Mouse (Mus musculus) mouse trophoblast stem cell (cell line): Measurements from ENCODE around the gene Unk.

ENCODE experiments used
- in situ Hi-C, 2 experiments: fragments of 300-500 bp; cut with MseI, MboI; formaldehyde crosslinking; loops; 2 replicates in 1 of 2; 3 replicates in 1 of 2; pipeline ENCODE4 v1.15.1; 2025

Gene Unk

DNA sequence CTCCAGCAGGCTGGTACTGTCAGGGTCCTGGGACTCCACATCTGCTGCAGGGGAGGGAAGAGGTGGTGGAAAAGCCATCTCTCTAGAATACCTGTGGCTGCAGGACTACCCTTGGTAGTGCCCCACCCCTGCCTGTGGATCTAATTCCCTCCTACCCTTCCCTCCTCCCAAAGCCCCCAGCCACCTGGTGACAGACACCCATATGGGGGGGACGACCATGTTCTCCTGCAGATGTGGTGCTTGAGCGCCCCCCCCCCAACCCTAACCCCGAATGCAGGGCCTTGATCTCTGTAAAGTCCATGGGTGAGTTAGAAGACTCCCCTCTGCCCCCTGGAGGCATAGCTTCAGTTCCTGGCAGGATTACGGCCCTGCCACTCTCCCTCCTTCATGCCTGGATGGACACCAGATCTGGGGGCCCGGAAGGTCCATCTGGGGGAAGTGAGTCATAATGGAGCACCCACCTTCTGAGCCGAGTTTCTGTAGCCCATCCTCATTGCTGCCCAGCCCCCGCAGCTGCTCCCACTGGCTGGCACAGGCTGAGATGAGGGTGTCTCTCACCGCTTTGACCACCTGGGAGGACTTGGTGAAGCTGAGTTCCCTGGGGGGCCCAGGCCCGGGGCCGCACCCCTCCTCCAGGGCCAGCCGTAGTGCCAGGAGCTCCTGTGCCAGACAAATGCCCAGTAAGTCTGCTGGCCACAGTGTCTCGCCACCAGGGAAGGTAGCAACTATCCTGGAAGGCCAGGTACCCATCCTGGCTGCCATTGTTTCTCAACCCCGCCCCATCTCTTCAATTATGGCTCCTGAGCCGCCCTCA, 77.0 kb downstream of the Unk start:
- in situ Hi-C loops: no loop called here

DNA sequence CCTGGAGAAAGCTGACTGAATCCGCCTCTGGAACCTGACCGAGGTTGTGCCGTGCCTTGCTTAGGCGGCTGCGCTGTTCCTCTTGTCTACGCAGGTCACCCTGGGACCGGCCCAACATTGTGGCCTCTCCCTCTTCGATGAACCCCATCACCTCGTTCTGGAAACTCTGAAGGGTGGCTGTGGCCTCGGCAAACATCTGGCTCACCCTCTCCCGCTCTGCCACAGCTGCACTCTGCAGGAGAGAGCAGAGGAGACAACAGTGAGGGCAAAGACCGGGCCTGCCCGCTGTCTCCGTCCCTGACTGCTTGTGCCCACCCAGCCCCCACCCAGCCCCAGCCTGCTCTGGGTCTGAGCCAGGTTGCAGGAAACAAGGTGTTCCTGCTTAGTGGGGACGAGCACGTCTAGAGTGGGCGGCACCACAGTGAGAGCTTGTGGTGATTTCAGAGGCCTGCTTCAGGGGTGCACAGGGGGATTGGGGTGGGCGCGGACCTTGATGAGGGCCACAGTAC, 77.7 kb downstream of the Unk start:
- in situ Hi-C loops: no loop called here

DNA sequence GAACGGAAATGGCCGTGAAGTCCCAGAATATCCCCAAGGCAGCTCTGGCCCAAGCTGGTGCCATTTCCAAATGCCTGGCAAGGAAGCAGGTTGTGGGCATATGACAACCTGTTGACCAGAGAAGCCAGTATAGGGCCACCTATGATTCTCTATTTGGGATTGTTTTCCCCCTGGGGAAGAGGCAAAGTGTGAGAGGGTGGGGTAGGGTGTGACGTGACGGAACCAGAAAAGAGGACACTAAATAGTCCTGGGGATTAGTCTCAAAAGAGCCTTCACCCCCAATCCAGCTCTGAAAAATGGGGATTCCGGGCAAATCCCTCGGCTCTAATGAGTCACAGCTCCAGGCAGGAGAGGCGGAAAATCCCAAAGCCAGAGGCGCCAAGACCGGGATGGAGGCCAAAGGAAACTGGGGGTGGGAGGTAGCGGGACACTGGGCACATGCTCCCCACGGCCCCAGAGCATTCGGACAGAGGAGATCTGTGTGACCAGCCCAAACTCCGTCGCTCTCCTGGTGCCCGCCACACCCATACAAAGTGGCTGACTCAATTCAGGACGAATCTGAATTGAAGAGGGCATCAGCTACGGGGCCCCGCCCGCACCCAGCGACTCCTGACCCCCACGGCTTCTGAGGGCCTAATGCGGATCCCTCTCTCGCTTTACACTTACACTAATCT, 78.5 kb downstream of the Unk start:
- in situ Hi-C loops: no loop called here

DNA sequence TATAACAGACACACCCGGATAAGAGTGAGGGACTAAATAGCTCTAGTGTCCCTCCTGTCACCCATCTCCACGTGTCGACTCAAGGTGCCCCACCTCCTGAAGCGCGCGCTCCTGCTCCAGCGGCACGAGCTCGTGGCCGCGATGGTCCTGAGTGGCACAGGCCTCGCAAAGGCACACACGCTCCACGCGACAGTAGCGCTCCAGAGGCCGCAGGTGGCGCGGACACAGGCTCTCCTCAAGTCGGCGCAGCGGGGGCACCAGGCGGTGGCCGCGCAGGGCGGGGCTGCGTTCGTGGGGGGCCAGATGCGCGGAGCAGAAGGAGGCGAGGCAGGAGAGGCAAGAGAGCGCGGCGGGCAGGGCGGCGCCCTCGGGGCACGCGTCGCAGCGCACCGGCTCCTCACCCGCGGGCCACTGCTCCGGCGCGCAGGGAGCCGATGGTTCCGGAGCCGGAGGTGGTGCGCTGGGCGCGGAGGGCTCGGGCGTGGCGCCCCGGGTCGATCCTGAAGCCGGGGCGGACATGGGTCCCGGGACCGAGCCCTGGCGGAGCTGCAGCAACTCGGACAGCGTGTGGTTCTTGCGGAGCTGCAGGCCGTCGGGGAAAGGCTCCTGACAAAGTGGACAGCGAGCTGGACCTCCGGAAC, 79.4 kb downstream of the Unk start:
- in situ Hi-C loops: no loop called here

DNA sequence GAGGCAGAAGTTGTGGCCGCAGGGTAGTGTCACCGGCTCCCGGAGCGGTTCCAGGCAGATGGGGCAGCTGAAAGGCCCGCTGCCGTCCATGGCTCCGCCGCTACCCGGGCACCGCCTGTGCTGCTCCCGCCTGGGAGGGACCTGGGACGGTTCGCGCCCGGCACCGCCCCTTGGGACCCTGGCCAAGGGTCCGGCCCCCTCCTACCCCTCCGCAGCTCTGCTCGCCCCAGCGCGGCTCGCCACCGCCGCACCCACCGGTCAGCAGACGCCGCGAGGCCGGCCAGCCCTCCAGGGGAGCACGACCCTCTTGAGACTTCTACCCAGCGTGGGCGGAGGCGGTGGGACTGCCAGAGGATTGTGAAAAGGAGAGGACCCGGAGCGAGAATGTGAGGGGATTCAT, 80.0 kb downstream of the Unk start:
- in situ Hi-C loops: no loop called here

DNA sequence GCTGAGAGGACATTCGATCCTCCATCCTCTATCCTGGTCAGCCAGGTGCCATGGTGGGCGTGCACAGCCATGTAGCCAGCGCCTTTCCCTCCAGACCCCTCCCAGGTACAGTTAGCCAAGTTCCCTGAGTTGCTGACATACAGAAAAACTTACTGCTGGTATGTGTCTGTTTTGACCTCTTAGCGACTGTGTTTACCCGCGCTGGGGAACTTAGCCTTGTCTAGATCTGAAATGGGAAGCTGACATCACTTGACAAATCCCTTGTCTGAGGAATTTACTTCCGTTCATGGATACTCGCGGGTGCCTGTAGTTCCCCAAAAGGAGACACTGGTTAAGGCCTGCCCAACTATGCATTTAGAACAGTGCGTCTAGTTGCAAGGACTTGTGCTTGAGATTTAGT, 80.4 kb downstream of the Unk start:
- in situ Hi-C loops: no loop called here
